Mouse (Mus musculus): ENCODE measurements at regions not wholly inside any gene's neighbourhood (a gene's known extent, or its start where the extent isn't known, plus 50 kb on each side); places are given as distances from the start of the nearest gene placed in this dataset.

GRCm38 (mm10) chr4:75884371-75884770 lies 606.3 kb upstream of the Dmac1 start:
- DNase-seq (ENCODE audit: low spot score), result no peak

DNA sequence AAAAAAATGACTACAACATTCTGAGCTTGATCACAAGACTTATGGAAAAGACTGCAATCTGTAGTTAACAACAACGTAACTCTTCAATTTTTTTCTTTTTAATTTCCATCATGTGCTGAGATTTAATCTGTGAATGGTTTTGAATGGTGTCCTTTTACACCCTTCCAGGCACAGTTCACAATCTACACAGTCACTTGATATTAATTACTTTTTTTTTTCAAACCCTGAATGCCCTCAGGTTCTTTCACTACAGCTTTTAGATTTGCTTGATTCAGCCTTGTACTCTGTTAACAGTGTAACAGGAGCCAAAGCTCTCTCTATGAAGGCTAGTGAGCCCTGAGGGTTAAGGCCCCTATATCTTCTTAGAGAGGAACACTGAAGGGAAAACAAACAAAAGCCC lies 591.7 kb upstream of the Dmac1 start:
- DNase-seq (ENCODE audit: low spot score), result no peak

DNA sequence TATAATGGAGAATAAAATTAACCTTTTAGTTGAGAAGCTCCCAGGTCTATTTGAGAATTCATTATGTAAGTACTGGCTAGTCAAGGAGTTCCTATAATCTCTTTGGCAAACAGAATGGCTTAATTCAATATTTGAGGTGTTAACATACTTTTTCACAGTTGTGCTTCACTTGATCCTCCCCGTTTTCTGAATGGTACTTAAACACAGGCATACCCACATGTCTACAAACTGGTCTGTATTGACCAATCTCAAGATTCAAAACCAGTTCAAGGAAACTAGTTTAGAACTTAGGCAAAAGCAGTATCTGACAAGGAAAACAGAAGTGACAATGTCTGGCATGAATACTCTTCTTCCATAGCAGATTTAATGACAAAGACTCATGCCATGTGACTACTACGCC lies 583.0 kb upstream of the Dmac1 start:
- no peak for DNase-seq (ENCODE audit: low spot score)

DNA sequence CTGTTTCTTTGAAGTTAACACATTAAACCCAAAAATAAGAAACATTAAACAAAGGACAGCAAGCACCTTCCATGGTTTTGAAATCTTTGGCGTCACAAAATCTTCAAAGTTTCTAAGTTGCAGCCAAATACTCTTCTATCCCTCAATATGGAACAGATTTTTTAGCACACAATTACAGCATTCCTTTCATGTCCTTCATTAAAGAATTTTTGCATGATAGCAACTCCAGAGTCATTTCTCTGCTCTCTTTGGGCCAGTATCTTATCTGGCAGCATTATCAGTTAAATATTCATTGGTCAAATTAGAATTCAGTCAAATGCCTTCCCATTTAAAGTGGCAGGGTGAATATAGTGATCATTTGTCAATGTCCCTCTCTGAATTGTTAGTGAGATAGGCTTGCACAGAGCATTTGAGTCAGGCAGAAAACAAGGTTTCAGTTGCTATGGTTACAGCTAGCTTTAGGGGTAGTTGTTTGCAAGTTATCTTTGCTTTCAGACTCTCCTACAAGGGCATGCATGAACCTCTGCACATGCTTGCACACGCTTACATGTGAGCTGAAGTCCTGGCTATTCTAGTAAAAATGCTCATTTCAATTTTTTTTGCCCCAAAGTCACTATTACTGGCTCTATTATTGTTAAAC lies 579.8 kb upstream of the Dmac1 start:
- DNase-seq (ENCODE audit: low spot score), result peak; percentile 69

DNA sequence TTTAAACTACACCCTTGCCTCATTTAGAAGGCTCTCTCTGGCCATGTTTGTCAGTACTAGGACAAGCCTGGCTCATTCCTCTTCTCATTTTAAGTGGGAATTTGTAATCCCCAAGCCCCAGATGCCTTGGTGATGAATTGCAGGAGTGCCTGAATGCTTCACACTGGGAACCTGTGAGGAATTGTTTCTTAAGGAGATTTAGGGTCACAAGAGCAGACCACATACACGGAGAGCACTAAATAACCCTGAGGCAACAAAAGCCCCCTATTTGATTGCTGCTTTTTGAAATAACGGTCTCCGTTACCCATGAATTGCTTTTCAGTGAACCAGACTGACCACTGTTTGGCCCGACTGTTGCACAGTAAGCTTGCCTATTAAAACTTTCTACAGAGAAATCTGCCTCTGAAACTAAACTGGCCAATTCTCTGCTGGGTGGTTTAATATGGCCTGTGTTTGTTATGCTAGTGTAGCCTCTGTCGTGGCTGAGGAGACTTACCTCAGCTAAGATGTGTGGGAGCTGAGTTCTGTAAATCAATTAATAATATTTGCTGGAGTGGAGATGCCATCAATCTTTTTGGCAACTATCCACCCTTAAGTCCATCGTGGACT lies 577.7 kb upstream of the Dmac1 start:
- peak; percentile 75 for DNase-seq (ENCODE audit: low spot score)

- no peak for DNase-seq (ENCODE audit: low spot score)
These were observed 572.2 kb upstream of the Dmac1 start for GRCm38 (mm10) chr4:75850343-75850742.

- no peak for DNase-seq (ENCODE audit: low spot score)
These were observed 569.7 kb upstream of the Dmac1 start for GRCm38 (mm10) chr4:75847675-75848385.

DNA sequence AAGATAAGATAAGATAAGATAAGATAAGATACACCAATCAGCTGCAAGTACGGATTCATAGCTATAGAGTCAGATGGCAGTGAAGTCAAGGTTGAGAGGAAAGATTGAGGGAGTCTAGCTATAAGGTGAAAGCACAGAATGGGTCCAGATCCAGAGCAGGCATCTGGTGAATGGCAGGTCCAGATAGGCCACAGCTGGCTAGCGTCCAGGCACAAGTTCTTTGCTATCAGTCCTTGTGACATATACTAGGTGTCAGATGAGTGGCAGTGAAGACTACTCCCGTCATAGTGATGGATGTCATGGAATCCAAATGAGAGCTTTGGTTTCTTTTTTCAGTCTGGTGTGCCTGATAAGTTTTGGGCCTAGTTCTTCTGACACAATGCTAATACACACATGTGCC lies 566.9 kb upstream of the Dmac1 start:
- no peak for DNase-seq (ENCODE audit: low spot score)

GRCm38 (mm10) chr4:75838619-75839018 lies 560.5 kb upstream of the Dmac1 start:
- DNase-seq (ENCODE audit: low spot score), result no peak

- no peak for DNase-seq (ENCODE audit: low spot score)
These were observed 549.1 kb upstream of the Dmac1 start for GRCm38 (mm10) chr4:75827082-75827711.

- DNase-seq (ENCODE audit: low spot score), result no peak
These were observed 541.1 kb upstream of the Dmac1 start for GRCm38 (mm10) chr4:75819193-75819603.

DNA sequence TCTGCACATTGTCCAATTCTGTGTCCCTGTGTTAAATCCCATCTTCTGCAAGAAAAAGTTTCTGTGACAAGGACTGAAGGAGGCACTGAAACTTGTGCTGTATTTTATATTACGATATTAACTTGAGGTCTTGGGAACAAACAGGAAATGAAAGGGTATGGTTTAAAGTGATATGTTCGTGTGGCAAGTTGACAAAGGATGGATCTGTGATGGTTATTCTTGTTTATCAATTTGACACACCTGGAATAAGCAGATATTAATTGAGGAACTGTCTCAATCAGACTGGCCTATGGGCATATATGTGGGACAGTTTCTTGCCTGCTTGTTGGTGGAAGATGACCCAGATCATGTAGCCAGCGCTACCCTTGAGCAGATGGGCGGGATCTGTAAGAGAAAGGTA lies 537.9 kb upstream of the Dmac1 start:
- DNase-seq (ENCODE audit: low spot score), result no peak

- no peak for DNase-seq (ENCODE audit: low spot score)
These were observed 534.2 kb upstream of the Dmac1 start for GRCm38 (mm10) chr4:75812266-75812665.

GRCm38 (mm10) chr4:75801870-75802269 lies 523.8 kb upstream of the Dmac1 start:
- DNase-seq (ENCODE audit: low spot score), result no peak

- no peak for DNase-seq (ENCODE audit: low spot score)
These were observed 523.1 kb upstream of the Dmac1 start for GRCm38 (mm10) chr4:75801156-75801555.

GRCm38 (mm10) chr4:75791789-75792188 lies 513.7 kb upstream of the Dmac1 start:
- DNase-seq (ENCODE audit: low spot score), result no peak

DNA sequence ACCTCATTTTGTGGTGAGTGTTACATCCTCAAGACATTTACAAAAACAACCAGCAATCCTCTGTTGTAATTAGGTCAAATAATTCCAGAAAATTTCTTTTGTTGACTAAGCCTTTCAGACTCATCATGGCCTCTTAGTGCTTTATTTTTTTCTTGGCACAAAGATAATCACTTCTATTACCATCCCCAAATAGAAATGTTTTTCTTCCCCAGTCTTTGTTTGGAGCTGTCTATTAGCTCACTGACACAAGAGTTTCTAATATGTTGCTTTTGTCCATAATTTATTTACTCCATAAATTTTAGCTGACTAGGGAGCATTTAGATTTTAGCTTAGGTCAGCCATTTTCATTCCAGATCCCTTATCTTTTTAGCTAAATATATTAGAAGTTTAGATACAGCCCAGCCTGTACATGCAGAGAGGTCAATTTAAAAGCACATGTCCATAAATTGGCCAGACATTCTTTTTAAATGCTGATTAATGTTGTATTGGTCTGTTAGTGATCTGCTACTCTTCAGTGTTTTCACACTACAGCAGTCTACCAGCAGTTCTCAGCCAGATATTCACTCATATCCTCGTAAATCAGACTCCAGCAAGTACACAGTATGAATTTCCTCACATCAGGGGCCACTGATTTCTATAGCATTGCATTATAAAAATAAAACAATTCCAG lies 513.0 kb upstream of the Dmac1 start:
- no peak for DNase-seq (ENCODE audit: low spot score)

DNA sequence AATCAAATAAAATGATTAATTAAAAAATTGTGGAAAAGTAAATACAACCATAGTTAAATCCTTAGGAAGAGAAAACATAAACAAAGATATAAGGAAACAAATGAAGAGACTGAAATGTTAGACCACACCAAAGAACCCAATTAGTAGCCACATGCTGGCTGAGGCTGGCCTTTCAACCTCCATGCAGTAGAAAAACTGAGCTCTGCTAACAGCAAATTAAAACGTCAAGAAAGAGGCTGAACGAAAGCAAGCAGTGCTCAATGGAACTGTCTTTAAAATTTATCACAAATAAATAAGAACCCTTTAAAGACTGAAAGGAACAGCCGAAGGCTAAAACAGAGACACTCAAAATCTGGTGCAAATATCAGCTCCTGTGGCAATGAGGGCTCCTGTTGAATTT lies 509.3 kb upstream of the Dmac1 start:
- DNase-seq (ENCODE audit: low spot score), result no peak

DNA sequence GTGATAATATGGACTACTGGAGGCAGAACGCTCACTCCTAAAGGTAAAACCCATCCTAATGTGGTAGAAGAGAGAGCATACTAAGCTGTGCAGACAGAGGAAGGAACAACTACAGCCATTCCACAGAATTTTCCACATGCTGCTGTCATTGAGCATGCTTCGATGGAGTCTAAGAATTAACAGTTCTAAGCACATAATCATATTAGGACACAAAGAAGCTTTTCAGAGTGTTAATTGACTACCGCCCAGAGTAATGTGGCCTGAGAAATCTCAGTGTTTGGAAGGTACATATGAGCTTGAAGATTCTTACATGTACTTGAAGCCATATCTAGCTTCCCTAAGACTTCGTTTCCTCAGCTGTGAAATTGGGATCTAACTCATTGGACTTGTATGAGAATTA lies 508.3 kb upstream of the Dmac1 start:
- DNase-seq (ENCODE audit: low spot score), result no peak

GRCm38 (mm10) chr4:75779492-75779891 lies 501.4 kb upstream of the Dmac1 start:
- DNase-seq (ENCODE audit: low spot score), result no peak

- peak; percentile 49 for DNase-seq (ENCODE audit: low spot score)
These were observed 486.0 kb upstream of the Dmac1 start for GRCm38 (mm10) chr4:75764141-75764540.

GRCm38 (mm10) chr4:75744605-75745004 lies 466.5 kb upstream of the Dmac1 start:
- no peak for DNase-seq (ENCODE audit: low spot score)

All from embryo, embryonic 10 days (tissue).